Mouse (Mus musculus): ENCODE measurements around the gene Ltbp4. TPM values are rescaled to one million over a fixed set of nuclear protein-coding genes. Genes with fewer than 3 reads are reported as not detected.

The Ltbp4 gene
- 0.68 TPM in 1 of 3 replicates, not detected in the others for total RNA-seq (2017)

DNA sequence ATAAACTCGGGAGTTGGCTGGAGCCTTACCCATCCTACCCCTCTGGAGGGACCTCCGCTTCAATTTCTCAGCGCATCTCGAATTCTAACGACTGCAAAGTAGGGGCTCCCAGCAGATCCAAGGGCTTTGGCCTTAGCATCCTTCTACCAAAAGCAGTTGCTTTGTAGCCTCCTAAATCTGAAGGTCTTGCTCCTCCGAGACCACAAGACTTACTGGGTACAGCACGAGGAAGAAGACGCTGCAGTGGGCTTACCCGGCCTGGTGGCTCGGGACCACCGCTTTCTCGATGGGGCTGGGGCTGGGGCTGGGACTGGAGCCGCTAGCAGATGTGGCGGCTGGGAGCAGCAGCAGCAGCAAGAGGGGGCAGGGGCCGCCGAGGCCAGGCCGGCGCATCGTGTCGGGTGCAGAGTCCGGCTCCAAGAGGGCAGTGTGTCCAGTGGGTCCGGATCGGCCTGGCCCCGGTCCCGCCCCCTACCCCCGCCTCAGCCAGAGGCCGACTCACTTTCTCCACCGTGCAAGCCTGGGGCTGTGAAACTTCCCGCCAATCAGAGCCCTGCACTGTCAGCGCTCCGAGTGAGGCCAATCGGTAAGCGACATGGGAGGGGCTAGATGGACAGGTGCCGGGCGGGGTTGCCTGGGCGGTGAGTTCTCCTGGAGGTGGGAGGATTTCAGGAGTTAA is at the start of gene Ltbp4:
Gene Ltbp4, minus strand, starts transcription at position 518 of the 679 bp plus-strand sequence.
- ATAC-seq (replicated peaks; ENCODE audit: insufficient number of reproducible peaks, low FRiP score, low TSS enrichment, poor library complexity, severe bottlenecking): no peak

DNA sequence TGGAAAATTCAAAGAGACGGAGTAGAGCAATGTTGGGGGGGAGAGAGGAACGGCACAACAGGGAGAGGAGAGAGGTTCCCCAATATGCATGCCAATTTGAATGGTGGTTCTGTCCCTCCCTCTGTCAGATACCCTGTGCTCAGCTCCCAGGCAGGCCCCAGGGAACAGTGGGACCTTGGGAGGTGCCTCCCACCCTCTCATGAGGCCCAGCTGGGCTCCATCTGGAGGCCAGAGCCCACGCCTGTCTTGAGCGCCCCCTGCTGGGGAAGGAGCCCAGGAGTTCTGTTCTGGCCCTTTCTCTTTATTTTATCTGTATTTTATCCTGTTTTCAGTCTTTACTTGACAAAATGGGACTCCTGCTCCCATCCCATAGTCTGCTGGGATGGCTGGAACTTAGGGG is 47.2 kb upstream of the Ltbp4 start:
- ATAC-seq (replicated peaks; ENCODE audit: insufficient number of reproducible peaks, low FRiP score, low TSS enrichment, poor library complexity, severe bottlenecking): peak; percentile 35; the same call in 1 of the 2 replicates

DNA sequence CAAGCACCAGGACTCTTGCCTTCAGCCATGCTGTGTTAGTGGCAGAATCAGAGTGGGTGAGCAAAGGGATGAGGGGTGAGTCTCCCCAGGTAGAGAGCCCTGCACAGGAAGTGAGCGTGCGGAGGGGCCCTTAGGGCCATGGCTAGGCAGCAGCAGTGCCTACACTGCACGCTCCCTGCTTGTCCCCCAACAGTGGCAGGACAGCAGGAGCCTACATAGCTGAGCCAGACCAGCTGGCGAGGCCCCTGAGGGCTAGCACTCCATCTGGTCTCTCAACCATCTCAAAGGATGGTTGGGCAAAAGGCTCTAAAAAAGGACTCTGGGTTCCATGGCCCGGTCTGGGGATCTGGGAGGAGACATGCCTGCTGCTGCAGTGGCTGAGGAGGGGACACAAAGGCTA is 46.6 kb upstream of the Ltbp4 start:
- ATAC-seq (replicated peaks; ENCODE audit: insufficient number of reproducible peaks, low FRiP score, low TSS enrichment, poor library complexity, severe bottlenecking): no peak

DNA sequence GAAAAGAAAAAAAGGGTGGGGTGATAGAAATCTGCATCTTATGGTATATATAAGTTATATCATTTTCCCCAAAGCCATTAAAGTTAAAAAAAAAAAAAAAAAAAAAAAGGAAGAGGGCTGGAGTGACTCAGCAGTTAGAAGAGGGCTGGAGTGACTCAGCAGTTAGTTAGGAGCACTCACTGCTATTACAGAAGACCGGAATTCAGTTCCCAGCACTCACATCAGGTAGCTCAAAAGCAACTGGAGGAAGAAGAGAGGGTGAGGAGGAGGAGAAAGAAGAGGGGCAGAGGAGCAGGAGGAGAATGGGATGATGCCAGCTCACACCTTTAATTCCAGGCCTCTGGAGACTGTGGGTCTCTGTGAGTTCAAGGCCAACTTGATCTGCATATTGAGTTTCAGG is 45.7 kb upstream of the Ltbp4 start:
- ATAC-seq (replicated peaks; ENCODE audit: insufficient number of reproducible peaks, low FRiP score, low TSS enrichment, poor library complexity, severe bottlenecking): no peak

DNA sequence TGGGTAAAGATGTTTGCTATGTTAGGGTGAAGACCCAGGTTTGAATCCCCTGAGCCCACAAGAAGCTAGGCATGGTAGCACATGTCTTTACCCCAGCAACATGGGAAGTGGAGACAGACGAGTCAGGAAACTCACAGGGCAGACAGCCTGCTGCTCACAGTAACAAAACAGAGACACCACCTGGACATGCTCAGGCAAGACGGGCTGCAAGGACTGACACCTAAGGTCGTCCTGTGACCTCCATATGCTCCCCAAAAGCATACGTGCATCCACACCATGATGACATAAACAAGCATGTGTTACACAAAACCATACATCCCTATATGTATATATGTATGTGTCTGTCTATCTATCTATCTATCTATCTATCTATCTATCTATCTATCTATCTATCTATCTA is 44.1 kb upstream of the Ltbp4 start:
- no peak for ATAC-seq (replicated peaks; ENCODE audit: insufficient number of reproducible peaks, low FRiP score, low TSS enrichment, poor library complexity, severe bottlenecking)

DNA sequence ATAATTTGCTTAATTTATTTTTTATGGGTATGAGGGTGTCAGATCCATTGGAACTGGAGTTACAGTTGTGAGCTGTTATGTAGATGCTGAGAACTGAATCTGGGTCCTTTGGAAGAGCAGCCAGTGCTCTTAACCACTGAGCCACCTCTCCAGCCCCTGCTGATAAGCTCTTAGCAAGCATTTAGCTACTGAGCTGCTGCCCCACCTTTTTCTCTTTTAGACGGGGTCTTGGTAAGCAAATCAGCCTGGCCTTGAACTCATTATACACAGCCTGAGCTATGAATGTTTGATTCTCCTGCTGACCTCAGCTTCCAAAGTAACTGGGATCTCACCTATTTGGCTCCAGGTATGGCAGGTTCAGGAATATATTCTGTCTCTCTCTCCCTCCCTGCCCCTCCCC is 43.5 kb upstream of the Ltbp4 start:
- ATAC-seq (replicated peaks; ENCODE audit: insufficient number of reproducible peaks, low FRiP score, low TSS enrichment, poor library complexity, severe bottlenecking): no peak

DNA sequence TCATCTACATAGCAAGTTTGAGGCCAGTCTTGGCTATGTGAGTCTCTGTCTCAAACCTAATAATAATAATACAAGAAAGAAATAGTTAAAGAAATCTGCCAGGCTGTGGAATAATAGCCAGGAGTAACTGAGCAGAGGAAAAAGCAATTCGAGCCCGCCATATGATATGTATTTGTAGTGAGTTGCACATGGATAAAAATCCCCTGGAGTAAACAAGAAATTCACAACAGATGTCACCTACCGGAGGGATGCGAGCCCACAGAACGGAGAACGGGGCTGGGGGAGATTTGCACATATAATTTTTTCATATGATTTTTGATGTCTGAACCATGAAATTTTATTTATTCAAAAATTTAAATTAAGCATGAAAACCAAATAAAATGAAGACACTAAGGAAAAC is 42.3 kb upstream of the Ltbp4 start:
- no peak for ATAC-seq (replicated peaks; ENCODE audit: insufficient number of reproducible peaks, low FRiP score, low TSS enrichment, poor library complexity, severe bottlenecking)

DNA sequence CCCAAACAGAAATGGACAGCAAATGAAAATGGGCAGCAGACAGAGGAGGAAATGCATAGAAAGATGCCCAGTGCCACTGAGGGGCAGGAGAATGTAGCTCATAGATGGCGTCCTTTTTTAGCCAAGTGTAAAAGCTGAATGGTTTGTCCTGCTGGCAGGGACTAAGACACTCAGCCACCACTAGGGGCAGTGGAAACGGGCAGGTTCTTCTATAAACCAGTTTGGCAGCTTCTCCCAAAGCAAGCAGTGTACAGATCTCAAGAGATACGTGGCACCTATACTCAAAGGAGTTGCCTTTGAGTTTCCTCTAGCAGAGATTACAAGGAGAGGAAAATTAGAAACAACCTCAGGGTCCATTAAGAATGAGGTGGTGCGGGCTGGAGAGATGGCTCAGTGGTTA is 40.9 kb upstream of the Ltbp4 start:
- ATAC-seq (replicated peaks; ENCODE audit: insufficient number of reproducible peaks, low FRiP score, low TSS enrichment, poor library complexity, severe bottlenecking): no peak

DNA sequence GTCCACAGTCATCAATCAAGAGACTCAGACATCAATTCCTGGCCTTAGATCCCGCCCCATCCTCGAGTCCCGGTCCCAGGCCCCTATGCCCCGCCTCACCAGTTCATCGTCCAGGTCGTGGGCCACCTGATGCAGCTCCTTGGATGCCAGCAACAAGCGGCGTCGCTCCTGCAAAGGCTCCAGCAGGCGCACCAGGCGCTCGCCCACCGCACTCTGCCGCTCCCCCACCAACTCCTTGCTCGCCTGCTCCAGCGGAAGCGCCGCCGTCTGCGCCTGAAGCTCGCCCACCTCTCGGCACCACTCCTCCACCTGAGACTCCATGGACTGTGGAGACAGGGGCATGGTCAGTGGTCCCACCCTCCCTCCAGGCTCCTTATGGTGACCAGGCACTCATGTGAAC is 37.8 kb upstream of the Ltbp4 start:
- ATAC-seq (replicated peaks; ENCODE audit: insufficient number of reproducible peaks, low FRiP score, low TSS enrichment, poor library complexity, severe bottlenecking): no peak

DNA sequence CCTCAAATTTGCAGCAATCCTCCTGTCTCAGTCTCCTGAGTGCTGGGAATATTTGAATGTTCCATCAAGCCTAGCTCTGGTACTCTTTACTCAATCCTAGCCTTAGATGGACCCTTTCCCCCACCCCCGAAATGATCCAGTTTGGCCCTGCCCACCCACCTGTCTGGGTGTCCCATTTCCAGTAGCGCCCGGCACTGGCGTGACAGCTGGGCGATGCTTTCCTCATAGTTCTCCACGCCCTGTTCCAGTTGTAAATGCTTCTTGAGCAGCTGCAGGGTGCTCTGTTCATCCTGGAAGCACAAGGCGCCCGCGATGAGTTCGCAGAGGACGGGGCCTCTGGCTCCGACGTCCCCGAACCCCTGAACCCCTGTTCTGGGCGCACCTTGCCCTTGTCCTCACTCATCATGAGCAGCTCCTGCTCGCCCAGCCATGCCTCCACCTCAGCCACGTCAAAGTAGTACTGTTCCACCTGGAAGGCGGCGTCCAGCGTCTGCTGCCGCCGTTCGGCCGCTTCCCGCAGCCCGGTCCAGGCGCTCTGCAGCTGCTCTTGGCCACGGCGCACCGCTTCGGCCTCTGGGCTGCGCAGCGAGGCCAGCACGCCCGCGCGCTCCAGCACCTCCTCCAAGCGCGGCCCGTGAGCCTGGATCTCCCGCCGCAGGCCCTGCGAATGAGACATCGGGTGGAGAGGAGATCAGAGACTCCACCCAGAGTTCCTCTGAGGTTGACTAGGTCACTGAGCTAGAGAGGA is 34.4 kb upstream of the Ltbp4 start:
- ATAC-seq (replicated peaks; ENCODE audit: insufficient number of reproducible peaks, low FRiP score, low TSS enrichment, poor library complexity, severe bottlenecking): no peak

DNA sequence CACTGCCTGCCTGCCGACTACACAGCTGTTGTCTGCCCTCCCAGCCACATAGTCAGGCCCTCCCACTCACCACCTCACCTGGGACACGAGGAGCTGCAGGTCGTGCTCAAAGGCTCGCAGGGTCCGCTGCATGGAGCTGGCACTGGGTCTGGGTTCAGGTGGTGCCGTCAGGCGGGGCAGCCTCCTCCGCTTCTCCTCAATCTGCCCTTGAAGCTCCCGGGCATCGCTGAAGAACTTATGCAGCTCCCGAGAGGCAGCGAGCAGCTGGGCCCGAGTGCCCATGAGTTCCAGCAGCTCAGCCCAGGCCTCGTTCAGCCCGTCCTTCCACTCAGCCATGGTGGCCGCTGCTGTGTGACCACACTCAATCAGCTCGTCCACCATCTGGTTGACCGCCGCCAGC is 31.6 kb upstream of the Ltbp4 start:
- no peak for ATAC-seq (replicated peaks; ENCODE audit: insufficient number of reproducible peaks, low FRiP score, low TSS enrichment, poor library complexity, severe bottlenecking)

DNA sequence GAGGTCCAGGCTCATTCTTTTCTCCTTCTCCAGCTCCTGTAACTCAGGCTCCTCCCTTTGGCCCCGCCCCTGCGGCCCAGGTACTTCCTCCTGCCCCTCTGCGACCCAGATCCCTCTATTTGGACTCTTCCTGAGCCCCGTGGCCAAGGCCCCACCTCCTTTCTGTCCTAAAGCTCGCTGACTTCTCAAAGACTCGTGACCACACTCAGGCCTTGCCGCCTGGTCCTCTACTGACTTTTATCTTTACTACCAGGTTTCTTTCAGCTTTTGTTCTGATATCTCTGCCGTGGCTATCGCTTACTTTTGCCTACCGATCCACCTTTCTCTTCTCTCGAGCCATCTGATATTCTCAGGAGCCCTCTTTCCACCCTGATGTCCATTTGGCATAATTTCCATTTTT is 30.5 kb upstream of the Ltbp4 start:
- no peak for ATAC-seq (replicated peaks; ENCODE audit: insufficient number of reproducible peaks, low FRiP score, low TSS enrichment, poor library complexity, severe bottlenecking)

DNA sequence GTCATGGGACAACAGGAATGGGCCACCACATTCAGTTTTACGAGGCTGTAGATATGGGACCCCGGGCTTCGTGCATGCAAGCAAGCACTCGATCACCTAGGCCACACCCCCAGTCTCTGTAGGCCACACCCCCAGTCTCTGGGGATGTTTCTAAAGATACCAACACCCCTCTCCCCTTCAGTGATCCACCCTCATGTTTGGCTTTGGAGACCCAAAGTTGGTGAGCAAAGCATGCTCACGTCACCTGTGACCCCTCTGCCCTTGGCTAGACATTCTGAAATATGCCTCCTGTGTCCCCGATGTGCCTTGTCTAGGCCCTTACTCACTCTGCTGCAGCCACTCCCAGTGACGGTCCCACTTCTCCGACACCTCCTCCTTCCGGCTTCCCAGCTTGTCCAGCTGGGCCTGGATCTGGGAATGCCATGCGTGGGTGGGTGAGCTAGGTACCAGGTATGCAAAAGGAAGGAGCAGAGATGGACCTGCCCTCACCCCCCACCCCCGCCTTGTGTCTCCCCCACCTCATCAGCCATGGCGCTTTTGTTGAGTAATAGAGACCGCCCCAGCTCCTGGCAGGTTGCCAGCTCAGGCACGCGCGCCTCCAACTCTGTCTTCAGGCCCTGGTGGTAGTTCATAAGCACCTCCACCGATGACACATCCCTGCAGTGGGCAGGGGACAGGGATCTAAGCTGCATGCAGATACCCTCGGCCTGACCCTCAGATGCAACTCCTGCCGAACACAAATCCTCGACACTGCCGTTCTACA is 28.8 kb upstream of the Ltbp4 start:
- no peak for ATAC-seq (replicated peaks; ENCODE audit: insufficient number of reproducible peaks, low FRiP score, low TSS enrichment, poor library complexity, severe bottlenecking)

DNA sequence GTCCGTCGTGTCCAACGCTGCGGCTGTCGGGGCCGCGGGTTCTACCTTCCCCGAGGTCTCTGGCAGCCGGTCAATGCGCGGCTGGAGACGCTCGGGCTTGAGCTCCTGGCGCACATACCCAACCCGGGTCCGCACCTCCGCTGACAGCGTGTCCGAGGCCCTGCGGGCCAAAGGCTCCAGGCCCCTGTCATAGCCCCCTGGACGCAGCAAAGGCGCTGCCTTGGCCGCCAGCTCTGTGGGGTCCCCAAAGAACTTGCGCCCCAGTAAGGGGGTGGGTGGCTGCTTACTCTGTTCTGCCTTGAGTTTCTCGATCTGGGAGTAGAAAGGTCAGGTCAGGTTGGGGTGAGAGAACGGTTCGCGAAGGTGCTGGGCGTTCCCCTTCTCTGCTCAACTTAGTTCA is 26.9 kb upstream of the Ltbp4 start:
- no peak for ATAC-seq (replicated peaks; ENCODE audit: insufficient number of reproducible peaks, low FRiP score, low TSS enrichment, poor library complexity, severe bottlenecking)

DNA sequence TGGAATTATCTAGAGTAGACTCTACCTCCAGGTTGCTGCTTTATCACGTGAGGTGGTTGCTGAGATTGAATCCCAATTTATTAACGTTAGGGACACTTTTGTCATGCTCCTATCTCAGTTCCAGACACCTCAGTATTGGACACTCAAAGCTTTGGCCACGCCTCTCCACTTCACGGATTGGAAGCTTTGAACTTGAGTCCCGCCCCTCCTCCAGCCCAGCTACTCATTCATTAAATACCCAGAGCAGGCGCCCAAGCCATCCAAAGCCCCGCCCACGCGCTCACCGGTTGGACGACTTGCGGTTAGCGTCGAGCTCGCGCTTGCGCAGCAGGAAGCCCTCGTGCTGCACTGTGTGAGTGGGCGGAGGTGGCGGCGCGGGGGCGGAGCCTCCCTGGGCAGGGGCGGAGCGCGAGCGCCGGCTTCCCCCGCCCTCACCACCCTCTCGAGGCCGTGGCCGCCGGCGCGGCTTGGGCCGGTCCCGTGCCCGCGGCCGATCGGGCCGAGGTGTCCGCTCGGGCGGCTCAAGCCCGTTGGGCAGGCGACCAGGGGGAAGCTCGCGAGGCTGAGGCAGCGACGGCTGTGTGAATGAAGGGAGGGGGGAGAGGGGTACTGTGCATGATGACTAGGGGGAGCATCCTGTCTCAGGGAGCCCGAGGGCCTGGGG is 23.9 kb upstream of the Ltbp4 start:
- peak; percentile 88 for ATAC-seq (replicated peaks; ENCODE audit: insufficient number of reproducible peaks, low FRiP score, low TSS enrichment, poor library complexity, severe bottlenecking)

DNA sequence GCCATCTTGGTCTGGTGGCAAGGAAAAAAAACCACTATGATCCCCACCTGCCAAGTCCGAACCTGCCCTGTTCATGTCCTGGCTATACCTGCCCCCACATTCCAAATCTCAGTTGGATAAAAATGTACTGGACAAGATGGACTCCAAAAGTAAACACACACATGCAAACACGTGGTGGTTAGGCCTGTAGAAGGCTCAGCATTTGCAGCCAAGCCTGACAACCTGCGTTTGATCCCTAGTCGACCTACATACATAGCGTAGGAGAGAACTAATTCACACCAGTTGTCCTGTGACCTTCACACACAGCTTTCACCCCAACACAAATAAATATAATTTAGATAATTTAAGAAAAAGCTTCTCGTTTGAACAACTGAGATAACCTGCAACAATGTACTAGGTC is 23.3 kb upstream of the Ltbp4 start:
- no peak for ATAC-seq (replicated peaks; ENCODE audit: insufficient number of reproducible peaks, low FRiP score, low TSS enrichment, poor library complexity, severe bottlenecking)

DNA sequence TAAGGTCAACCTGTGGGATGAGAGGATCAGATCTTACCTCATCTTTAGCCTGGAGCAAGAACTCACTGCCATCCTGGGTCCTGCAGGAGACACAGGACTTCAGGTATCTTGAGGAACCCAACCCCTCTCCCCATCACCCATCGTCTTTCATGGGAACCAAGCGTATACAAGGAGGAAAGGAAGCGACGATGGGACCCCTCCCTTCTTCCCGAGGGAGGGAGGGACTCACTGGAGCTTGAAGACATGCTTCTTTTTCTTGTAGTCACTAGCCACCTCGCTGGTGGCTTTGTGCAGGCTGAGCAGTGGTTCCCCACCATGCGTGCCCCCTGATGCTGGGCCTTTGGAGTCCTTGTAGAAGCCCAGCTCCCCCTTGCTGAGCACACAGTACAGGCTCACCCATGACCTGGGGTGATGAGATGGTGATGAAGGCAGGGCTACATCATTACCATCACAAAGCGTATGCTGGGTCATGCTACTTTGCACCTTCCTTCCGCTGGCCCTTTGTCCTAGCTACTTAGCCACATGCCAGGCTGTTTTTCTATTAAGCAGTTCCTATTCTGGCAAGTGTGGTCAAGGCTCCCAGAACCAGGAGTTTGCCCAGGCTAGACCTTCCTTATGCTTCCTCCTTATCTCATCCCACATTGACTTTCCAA is 22.3 kb upstream of the Ltbp4 start:
- ATAC-seq (replicated peaks; ENCODE audit: insufficient number of reproducible peaks, low FRiP score, low TSS enrichment, poor library complexity, severe bottlenecking): no peak

DNA sequence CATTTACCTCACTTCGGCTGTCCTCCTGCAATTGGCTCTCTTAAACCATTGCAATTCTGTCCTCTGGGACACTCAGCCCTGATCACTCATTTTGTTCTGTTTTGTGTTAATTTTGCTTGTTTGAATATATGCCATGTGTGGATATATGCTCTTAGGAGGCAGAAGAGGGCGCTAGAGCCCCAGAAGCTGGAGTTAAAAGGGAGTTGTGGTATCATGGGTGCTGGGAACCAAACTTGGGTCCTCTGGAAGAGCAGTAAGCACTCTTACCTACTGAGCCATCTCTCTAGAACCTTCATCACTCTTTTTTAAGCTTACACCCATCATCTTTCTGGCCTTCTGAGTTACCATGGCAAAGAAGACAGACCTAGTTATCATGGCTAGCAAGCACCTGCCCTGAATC is 21.7 kb upstream of the Ltbp4 start:
- ATAC-seq (replicated peaks; ENCODE audit: insufficient number of reproducible peaks, low FRiP score, low TSS enrichment, poor library complexity, severe bottlenecking): no peak

DNA sequence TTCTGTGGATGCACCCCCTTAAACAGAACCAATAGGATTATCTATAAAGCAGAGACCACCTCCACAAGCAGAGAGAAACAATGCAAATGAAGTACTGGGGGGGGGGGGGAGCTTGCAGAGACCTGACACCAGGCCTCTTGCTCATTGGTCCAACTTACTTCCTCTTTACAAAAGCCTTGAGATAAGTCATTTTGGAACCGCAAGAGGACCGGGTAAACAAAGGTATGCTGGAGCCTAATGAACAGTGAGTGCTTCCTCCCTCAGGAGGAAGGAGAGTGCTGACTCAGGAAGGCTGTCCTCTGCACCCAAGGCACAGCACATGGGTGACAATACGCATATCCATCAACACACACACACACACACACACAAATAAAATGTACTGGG is 20.1 kb upstream of the Ltbp4 start:
- ATAC-seq (replicated peaks; ENCODE audit: insufficient number of reproducible peaks, low FRiP score, low TSS enrichment, poor library complexity, severe bottlenecking): peak; percentile 23

Data from monocyte, adult 5-6 weeks (primary cell).